Mouse (Mus musculus): ENCODE measurements at regions not wholly inside any gene's neighbourhood (a gene's known extent, or its start where the extent isn't known, plus 50 kb on each side); places are given as distances from the start of the nearest gene placed in this dataset.

DNA sequence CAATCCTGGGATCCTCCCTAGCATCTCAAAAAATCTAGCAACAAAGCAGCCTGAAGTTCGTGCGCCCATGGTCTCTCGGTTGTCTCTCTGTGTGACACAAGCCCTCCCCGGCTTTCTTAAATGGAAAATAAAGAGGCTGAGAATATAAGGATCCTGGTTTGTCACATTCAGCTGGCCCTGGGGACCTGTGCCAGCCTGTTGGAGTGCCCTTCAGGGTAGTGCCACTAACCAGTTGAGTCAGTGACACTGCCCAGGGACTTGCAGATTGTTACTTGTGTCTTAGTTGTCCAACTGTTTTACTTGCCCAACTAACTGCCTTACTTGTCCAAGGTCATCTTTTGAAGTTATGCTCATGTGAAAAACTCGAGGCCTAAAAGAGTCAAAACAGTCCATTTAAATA, 73.5 kb upstream of the Ephb1 start:
- TF ChIP-seq CTCF (IDR thresholded peaks at IDR 0.05; ENCODE audit: low read depth) = no peak
- no peak for TF ChIP-seq EP300 (IDR thresholded peaks at IDR 0.05; ENCODE audit: low read depth)
